22 mouse cellular contexts compared by ENCODE assay signal in the genomic region with DNA sequence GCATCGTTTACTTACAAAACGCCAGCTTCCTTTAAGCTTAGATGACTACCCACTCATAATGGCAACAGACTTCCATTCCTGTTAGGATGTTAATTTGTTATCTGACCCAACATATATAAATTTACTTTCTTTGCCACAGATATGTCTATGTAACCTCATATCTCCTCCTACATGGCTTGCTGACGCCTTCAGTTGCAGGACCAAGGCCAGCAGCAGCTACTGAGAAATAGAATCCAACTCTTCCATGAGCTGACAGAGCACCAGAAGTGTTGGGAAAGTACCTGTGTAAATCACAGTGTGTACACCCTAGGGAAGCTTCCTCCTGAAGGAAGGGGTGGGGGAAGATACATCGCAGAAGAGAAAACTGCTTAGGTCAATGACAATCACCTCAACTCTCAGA.
A peak's percentile ranks its signal among the peaks of the same experiment; 100 is the strongest.
DNase-seq lines count a peak whose midpoint lies in the region.
"Had no signal": no experiment of that assay in that cellular context is flagged by ENCODE, and none has a peak within 500 bp of the region (broad histone marks: within the 10 kb centered on the region; RNA-seq: fewer than 3 reads in every experiment).

No protein-coding gene starts in this region.

- H3K4me3 ChIP-seq in heart, embryonic 10.5 days, result no peak overlapping the region
- H3K4me3 ChIP-seq: embryonic facial prominence, embryonic 12.5 days; embryonic facial prominence, embryonic 15.5 days; gastrocnemius, adult 2 months; heart, adult 2 months; hindbrain, embryonic 12.5 days; hindbrain, embryonic 15.5 days had no signal

- H3K9me3 ChIP-seq in heart, embryonic 10.5 days, result no peaks in the 10 kb centered on the region
- H3K9me3 ChIP-seq: embryonic facial prominence, embryonic 12.5 days; embryonic facial prominence, embryonic 15.5 days; hindbrain, embryonic 12.5 days; hindbrain, embryonic 15.5 days had no signal

- no peaks in the 10 kb centered on the region for H3K4me1 ChIP-seq in heart, embryonic 10.5 days
- H3K4me1 ChIP-seq: embryonic facial prominence, embryonic 12.5 days; embryonic facial prominence, embryonic 15.5 days; hindbrain, embryonic 12.5 days; hindbrain, embryonic 15.5 days had no signal

- no peaks in the 10 kb centered on the region for H3K36me3 ChIP-seq in heart, embryonic 10.5 days
- H3K36me3 ChIP-seq: embryonic facial prominence, embryonic 12.5 days; embryonic facial prominence, embryonic 15.5 days; hindbrain, embryonic 12.5 days; hindbrain, embryonic 15.5 days had no signal

- WGBS in heart, embryonic 10.5 days, result 83% methylated on average over 4 of the region's 4 CpGs

- H3K27ac ChIP-seq in heart, embryonic 10.5 days, result no peak overlapping the region
- H3K27ac ChIP-seq: embryonic facial prominence, embryonic 12.5 days; embryonic facial prominence, embryonic 15.5 days; gastrocnemius, adult 2 months; heart, adult 2 months; hindbrain, embryonic 12.5 days; hindbrain, embryonic 15.5 days had no signal

- peak; percentile 25 for DNase-seq in heart, adult 11 months
- DNase-seq in heart, embryonic 10.5 days (ENCODE audit: low spot score), result no peak
- DNase-seq in right cerebral cortex, adult 18-20 months, result peak; percentile 32
- no peak for DNase-seq in right cerebral cortex, postnatal 10 days (ENCODE audit: low spot score in 2 of 2)
- DNase-seq in brain, adult 2 months (ENCODE audit: low read depth, low spot score), result peak; percentile 42
- DNase-seq in skeletal muscle tissue, adult 2 months (ENCODE audit: low read depth, low spot score), result peak; percentile 7
- no peak for DNase-seq in adrenal gland, adult (ENCODE audit: inconsistent age in 2 of 2, low spot score in 1 of 2)
- DNase-seq in embryo, embryonic 10 days (ENCODE audit: low spot score), result no peak
- DNase-seq: adrenal gland, adult 8-10 months; adrenal gland, postnatal 25 days; cerebellum, adult 11 months; cerebellum, adult 2 months; cerebellum, adult 9-11 months; cerebellum, postnatal 36 days; forebrain, postnatal 0 days; gastrocnemius, adult 2 months; gastrocnemius, postnatal 14 days; heart, adult 2 months had no signal

- H3K27me3 ChIP-seq in heart, embryonic 10.5 days (ENCODE audit: insufficient read depth, poor library complexity, severe bottlenecking), result no peaks in the 10 kb centered on the region
- H3K27me3 ChIP-seq: embryonic facial prominence, embryonic 12.5 days; embryonic facial prominence, embryonic 15.5 days; hindbrain, embryonic 12.5 days; hindbrain, embryonic 15.5 days had no signal

Comparison
In these comparisons a context has a peak if more than half of its experiments do, and no peak if none do; other contexts are left out.
1. DNase-seq: peak in heart, adult 11 months (single experiment), right cerebral cortex, adult 18-20 months (single experiment), brain, adult 2 months (single experiment) and skeletal muscle tissue, adult 2 months (single experiment); none in heart, embryonic 10.5 days (single experiment), right cerebral cortex, postnatal 10 days (0 of 2), adrenal gland, adult (0 of 2) and embryo, embryonic 10 days (single experiment).